Mouse (Mus musculus) CH12.LX (cell line): ENCODE measurements at regions not wholly inside any gene's neighbourhood (a gene's known extent, or its start where the extent isn't known, plus 50 kb on each side); places are given as distances from the start of the nearest gene placed in this dataset.

Source experiments
- DNase-seq: peaks from one replicate; pipeline ENCODE4 v3.0.0-alpha.2; 2013; ENCODE audit errors: extremely low read depth
- H3K27ac ChIP-seq: 2 replicates; pipeline ENCODE4 v1.5.1; 2012; ENCODE audit warnings: low read depth, mild to moderate bottlenecking, control low read depth, moderate library complexity; ENCODE audit not compliant: insufficient read depth
- H3K27me3 ChIP-seq: replicated peaks from 2 replicates; pipeline ENCODE3; 2012; ENCODE audit warnings: inconsistent platforms
- H3K36me3 ChIP-seq, 2 experiments: replicated peaks in 1 of 2; 2 replicates each; pipeline versions ENCODE3 to v1.6.1; 2012; ENCODE audit warnings: inconsistent platforms in 1 of 2, low read length in 1 of 2, mild to moderate bottlenecking in 1 of 2, mixed read lengths in 1 of 2, moderate library complexity in 1 of 2; ENCODE audit not compliant: control insufficient read depth in 1 of 2, insufficient read depth in 1 of 2
- H3K4me1 ChIP-seq, 2 experiments: 2 replicates each; pipeline ENCODE4 v1.6.1; 2012; ENCODE audit warnings: inconsistent platforms in 1 of 2, moderate library complexity in 1 of 2; ENCODE audit not compliant: insufficient read depth in 2 of 2, control insufficient read depth in 1 of 2
- H3K4me2 ChIP-seq: 2 replicates; pipeline ENCODE4 v1.6.1; 2012; ENCODE audit warnings: low read depth, mild to moderate bottlenecking, control low read depth; ENCODE audit not compliant: poor library complexity, insufficient read depth, severe bottlenecking
- H3K4me3 ChIP-seq, 3 experiments: fragments of 150-350 bp in 1 of 3; sonication (generic) in 1 of 3; replicated peaks in 1 of 3; 2 replicates each; pipeline versions ENCODE3 to v1.5.1; 2011 to 2012; ENCODE audit warnings: low read depth in 2 of 3, low read length in 2 of 3, mild to moderate bottlenecking in 2 of 3, moderate library complexity in 2 of 3, control low read depth in 1 of 3, improper control_type of control experiment in 1 of 3, inconsistent platforms in 1 of 3, mixed read lengths in 1 of 3; ENCODE audit not compliant: poor library complexity in 1 of 3
- H3K79me2 ChIP-seq: replicated peaks from 2 replicates; pipeline ENCODE4 v1.6.1; 2012; ENCODE audit warnings: mild to moderate bottlenecking, moderate library complexity; ENCODE audit not compliant: control insufficient read depth, poor library complexity, insufficient read depth, severe bottlenecking; ENCODE audit errors: extremely low read depth
- H3K9ac ChIP-seq: 2 replicates; pipeline ENCODE4 v1.6.1; 2012; ENCODE audit warnings: low read depth, mild to moderate bottlenecking, control low read depth, moderate library complexity; ENCODE audit not compliant: insufficient read depth
- H3K9me3 ChIP-seq: replicated peaks from 2 replicates; pipeline ENCODE3; 2012; ENCODE audit warnings: low read length, inconsistent platforms, mixed read lengths
- BHLHE40 ChIP-seq: IDR thresholded peaks from 2 replicates; pipeline ENCODE4 v1.6.1; 2011; ENCODE audit warnings: mild to moderate bottlenecking, low read depth, low read length, improper control_type of control experiment
- CHD1 ChIP-seq: IDR thresholded peaks from 2 replicates; pipeline ENCODE4 v1.6.1; 2012; ENCODE audit warnings: low read depth, low read length, improper control_type of control experiment, inconsistent platforms
- ELF1 ChIP-seq: IDR thresholded peaks from 2 replicates; pipeline ENCODE4 v1.6.1; 2014; ENCODE audit warnings: low read depth, mild to moderate bottlenecking, inconsistent platforms, low read length, improper control_type of control experiment
- EP300 ChIP-seq: IDR thresholded peaks from 2 replicates; pipeline ENCODE4 v1.6.1; 2011; ENCODE audit warnings: low read length, improper control_type of control experiment
- HCFC1 ChIP-seq: IDR thresholded peaks from 2 replicates; pipeline ENCODE4 v1.6.1; 2012; ENCODE audit warnings: low read depth, mild to moderate bottlenecking, inconsistent platforms, low read length, improper control_type of control experiment
- JUND ChIP-seq: conservative IDR thresholded peaks from 2 replicates; pipeline ENCODE4 v1.6.1; 2011; ENCODE audit warnings: low read depth, low read length, improper control_type of control experiment
- MAZ ChIP-seq: IDR thresholded peaks from 2 replicates; pipeline ENCODE4 v1.6.1; 2012; ENCODE audit warnings: low read depth, mild to moderate bottlenecking, inconsistent platforms, low read length, improper control_type of control experiment, moderate library complexity
- MXI1 ChIP-seq: IDR thresholded peaks from 2 replicates; pipeline ENCODE4 v1.6.1; 2011; ENCODE audit warnings: mild to moderate bottlenecking, low read depth, low read length, improper control_type of control experiment
- NELFE ChIP-seq: IDR thresholded peaks from 2 replicates; pipeline ENCODE4 v1.6.1; 2011; ENCODE audit warnings: low read depth, low read length, improper control_type of control experiment
- NRF1 ChIP-seq: IDR thresholded peaks from 2 replicates; pipeline ENCODE4 v1.6.1; 2014; ENCODE audit warnings: low read depth, mild to moderate bottlenecking, inconsistent platforms, low read length, improper control_type of control experiment, moderate library complexity
- PAX5 ChIP-seq: IDR thresholded peaks from 2 replicates; pipeline ENCODE4 v1.6.1; 2012; ENCODE audit warnings: low read length, inconsistent platforms, mixed read lengths
- POLR2AphosphoS2 ChIP-seq: IDR thresholded peaks from 2 replicates; pipeline ENCODE4 v1.6.1; 2011; ENCODE audit warnings: low read depth, low read length, improper control_type of control experiment
- RCOR1 ChIP-seq: conservative IDR thresholded peaks from 2 replicates; pipeline ENCODE4 v1.6.1; 2012; ENCODE audit warnings: low read depth, mild to moderate bottlenecking, inconsistent platforms, low read length, improper control_type of control experiment
- UBTF ChIP-seq: IDR thresholded peaks from 2 replicates; pipeline ENCODE4 v1.6.1; 2012; ENCODE audit warnings: low read depth, mild to moderate bottlenecking, inconsistent platforms, low read length, improper control_type of control experiment, moderate library complexity
- ZC3H11A ChIP-seq: IDR thresholded peaks from 2 replicates; pipeline ENCODE4 v1.6.1; 2012; ENCODE audit warnings: low read depth, mild to moderate bottlenecking, inconsistent platforms, low read length, improper control_type of control experiment
- dilution Hi-C: fragments of 300-500 bp; cut with MboI; formaldehyde crosslinking; loops from 2 replicates; pipeline ENCODE4 v1.14.3; 2020; ENCODE audit warnings: low sequenced_read_pairs; ENCODE audit not compliant: extremely low pct_unique_long_range_greater_than_20kb, extremely low pct_ligation_motif_present
- in situ Hi-C: fragments of 300-500 bp; cut with MboI; formaldehyde crosslinking; loops from 3 replicates; pipeline ENCODE4 v1.14.3; 2019; ENCODE audit warnings: low sequenced_read_pairs, low pct_ligation_motif_present, low pct_unique_long_range_greater_than_20kb, mixed read lengths

GRCm38 (mm10) chr10:19498112-19498511 is 93.6 kb upstream of the Ifngr1 start:
- dilution Hi-C loops (no loop called here), in situ Hi-C loops (loop anchor here (10.0 to 25.0 kb wide), 2 partner anchors 253 to 561 kb away; no protein-coding TSS in a partner anchor)
- no peak overlapping the region for H3K4me3 ChIP-seq
- H3K27ac ChIP-seq = no peak overlapping the region
- no peaks in the 10 kb centered on the region for H3K27me3 ChIP-seq
- H3K9me3 ChIP-seq = no peaks in the 10 kb centered on the region
- no peaks in the 10 kb centered on the region for H3K36me3 ChIP-seq
- H3K79me2 ChIP-seq = no peaks in the 10 kb centered on the region
- H3K4me2 ChIP-seq = no peak overlapping the region
- no peaks in the 10 kb centered on the region for H3K4me1 ChIP-seq
- no peak for DNase-seq
- no peak for TF ChIP-seq HCFC1
- TF ChIP-seq EP300 = no peak
- TF ChIP-seq PAX5 = no peak
- no peak for TF ChIP-seq JUND
- TF ChIP-seq RCOR1 = no peak
- no peak for TF ChIP-seq BHLHE40
- TF ChIP-seq UBTF = no peak
- no peak for TF ChIP-seq NELFE
- no peak for TF ChIP-seq MAZ
- no peak for TF ChIP-seq ELF1
- TF ChIP-seq CHD1 = no peak
- no peak overlapping the region for H3K9ac ChIP-seq

GRCm38 (mm10) chr10:19502874-19503273 is 88.9 kb upstream of the Ifngr1 start:
- no peaks in the 10 kb centered on the region for H3K9me3 ChIP-seq
- dilution Hi-C loops (no loop called here), in situ Hi-C loops (no loop called here)
- H3K27me3 ChIP-seq = no peaks in the 10 kb centered on the region
- no peak overlapping the region for H3K4me2 ChIP-seq
- no peak overlapping the region for H3K27ac ChIP-seq
- no peak for DNase-seq
- H3K4me3 ChIP-seq = no peak overlapping the region
- no peaks in the 10 kb centered on the region for H3K36me3 ChIP-seq
- H3K9ac ChIP-seq = no peak overlapping the region
- no peaks in the 10 kb centered on the region for H3K79me2 ChIP-seq
- H3K4me1 ChIP-seq = peaks cover 8 to 33% of the 10 kb centered on the region in 2 experiments
- no peak for TF ChIP-seq ZC3H11A
- TF ChIP-seq MXI1 = no peak
- no peak for TF ChIP-seq NRF1
- TF ChIP-seq POLR2AphosphoS2 = no peak
